ENCODE assay signal across 8 mouse cellular contexts in genomic region chr13:101767809-101768629, GRCm38 (mm10). TPM values are rescaled to one million over a fixed set of nuclear protein-coding genes. Genes with fewer than 3 reads are reported as not detected.
DNase-seq lines count a peak whose midpoint lies in the region; ATAC-seq and TF ChIP-seq lines count a peak whose summit lies in the region.

Gene Pik3r1, minus strand, starts transcription at chr13:101768217.

- peak; percentile 98 for ATAC-seq in forebrain, embryonic 13.5 days
- ATAC-seq in neural tube, embryonic 15.5 days (ENCODE audit: low FRiP score) = peak; percentile 97

- H3K4me1 ChIP-seq in E14TG2a.4 (replicated peaks; ENCODE audit: low read depth, low read length) = peaks cover 34% of the 10 kb centered on the region
- H3K4me1 ChIP-seq in forebrain, embryonic 13.5 days = peaks cover 26% of the 10 kb centered on the region
- H3K4me1 ChIP-seq in neural tube, embryonic 15.5 days = peaks cover 41% of the 10 kb centered on the region

- H3K27ac ChIP-seq in forebrain, embryonic 13.5 days = peak within 1 kb of the TSS; percentile 96
- peak within 1 kb of the TSS; percentile 94 for H3K27ac ChIP-seq in neural tube, embryonic 15.5 days (replicated peaks)

- WGBS in forebrain, embryonic 13.5 days = 0% methylated on average over 63 of the region's 76 CpGs
- under 1% methylated on average over 70 of the region's 76 CpGs for WGBS in neural tube, embryonic 15.5 days

- DNase-seq in c-Kit-positive CD71-positive TER-119-positive erythroid progenitor cells, embryonic 14.5 days (ENCODE audit: low spot score) = peak; percentile 88
- DNase-seq in heart, postnatal 10 days = peak; percentile 97
- DNase-seq in layer of hippocampus, adult 11-12 months (ENCODE audit: low spot score) = peak; percentile 96
- peak; percentile 96 to 97 for DNase-seq in lung, adult 18-20 months
- peak; percentile 95 for DNase-seq in testis, postnatal 14 days (ENCODE audit: low spot score)

- peak within 1 kb of the TSS; percentile 89 for H3K4me2 ChIP-seq in forebrain, embryonic 13.5 days
- peak within 1 kb of the TSS; percentile 95 for H3K4me2 ChIP-seq in neural tube, embryonic 15.5 days

- peaks cover 22% of the 10 kb centered on the region for H3K27me3 ChIP-seq in E14TG2a.4 (ENCODE audit: insufficient read depth, low read length)
- H3K27me3 ChIP-seq in forebrain, embryonic 13.5 days = peaks cover 8% of the 10 kb centered on the region; the same call in 1 of the 2 replicates
- no peaks in the 10 kb centered on the region for H3K27me3 ChIP-seq in neural tube, embryonic 15.5 days (replicated peaks)

- no peaks in the 10 kb centered on the region for H3K9me3 ChIP-seq in E14TG2a.4 (ENCODE audit: low read length)
- no peaks in the 10 kb centered on the region for H3K9me3 ChIP-seq in forebrain, embryonic 13.5 days (replicated peaks)
- no peaks in the 10 kb centered on the region for H3K9me3 ChIP-seq in neural tube, embryonic 15.5 days (replicated peaks)

- intact Hi-C loops in heart, postnatal 10 days (cut with DNase I) = loop anchor here (2.0 to 5.0 kb wide), 2 partner anchors 33 to 224 kb away; no protein-coding TSS in a partner anchor

- peak within 1 kb of the TSS; percentile 92 for H3K4me3 ChIP-seq in E14TG2a.4 (replicated peaks; ENCODE audit: low read length)
- peak within 1 kb of the TSS; percentile 89 for H3K4me3 ChIP-seq in forebrain, embryonic 13.5 days
- H3K4me3 ChIP-seq in neural tube, embryonic 15.5 days (replicated peaks) = peak within 1 kb of the TSS; percentile 68

- TF ChIP-seq CTCF in E14TG2a.4 (conservative IDR thresholded peaks at IDR 0.05; ENCODE audit: low read length) = no peak

- peak within 1 kb of the TSS; percentile 93 for H3K9ac ChIP-seq in forebrain, embryonic 13.5 days
- H3K9ac ChIP-seq in neural tube, embryonic 15.5 days (replicated peaks) = peak within 1 kb of the TSS; percentile 93

- no peaks in the 10 kb centered on the region for H3K36me3 ChIP-seq in E14TG2a.4 (ENCODE audit: insufficient read depth, low read length)
- H3K36me3 ChIP-seq in forebrain, embryonic 13.5 days (ENCODE audit: poor library complexity, severe bottlenecking) = no peaks in the 10 kb centered on the region
- H3K36me3 ChIP-seq in neural tube, embryonic 15.5 days = no peaks in the 10 kb centered on the region

RNA-seq across cellular contexts. Expression of gene Pik3r1, which starts in this region (rescaled TPM):
- polyA plus RNA-seq in forebrain, embryonic 13.5 days (2015; fragmentation: Nextera tagmentation; extraction: Ambion mirVana) = 20.9 and 23.9 TPM in 2 replicates
- total RNA-seq in heart, postnatal 10 days (2021) = 10 to 100 TPM; 42.0 to 84.3 TPM
- polyA plus RNA-seq in neural tube, embryonic 15.5 days (2015; fragmentation: Nextera tagmentation; extraction: Ambion mirVana) = 63.0 and 65.5 TPM in 2 replicates

Comparison
In these comparisons a context has a peak if more than half of its experiments do, and no peak if none do; other contexts are left out.
1. Peak in every context shown above with its lines: DNase-seq, ATAC-seq, H3K4me3 ChIP-seq and H3K27ac ChIP-seq.